Mouse (Mus musculus) macrophage (primary cell): ENCODE measurements around the gene Hcar1. TPM values are rescaled to one million over a fixed set of nuclear protein-coding genes. Genes with fewer than 3 reads are reported as not detected.

ENCODE experiments used
- H3K27ac ChIP-seq: fragments of 350-480 bp; formaldehyde crosslinking; 2 replicates; pipeline ENCODE4 v1.9.0; 2021
- H3K36me3 ChIP-seq: fragments of 350-480 bp; formaldehyde crosslinking; 2 replicates; pipeline ENCODE4 v1.9.0; 2021; ENCODE audit errors: inconsistent target
- H3K4me3 ChIP-seq: fragments of 350-480 bp; formaldehyde crosslinking; 2 replicates; pipeline ENCODE4 v1.9.0; 2021; ENCODE audit errors: inconsistent target
- H3K79me2 ChIP-seq: fragments of 350-480 bp; formaldehyde crosslinking; 2 replicates; pipeline ENCODE4 v1.9.0; 2021; ENCODE audit errors: inconsistent target
- WGBS: methylation state at CpG from one replicate; pipeline ENCODE4 v1.1.7; 2026; ENCODE audit warnings: inconsistent platforms; ENCODE audit not compliant: missing documents; 5-methylcytosine and 5-hydroxymethylcytosine counted together
- polyA plus RNA-seq: library from polyadenylated mRNA; stranded (reverse); fragments of 250-400 nt; gene quantifications from 3 replicates; pipeline ENCODE4 v1.2.4, GENCODE M21; 2018; ENCODE audit warnings: inconsistent platforms

The Hcar1 gene
- polyA plus RNA-seq, 1 experiment from 2014 or later = not detected

GRCm38 (mm10) chr5:123886365-123886764 is 6.5 kb upstream of the Hcar1 start:
- WGBS = 39% methylated on average over 3 of the region's 3 CpGs
- H3K4me3 ChIP-seq = no peak overlapping the region
- H3K36me3 ChIP-seq = no peaks in the 10 kb centered on the region
- H3K27ac ChIP-seq = no peak overlapping the region
- H3K79me2 ChIP-seq = no peaks in the 10 kb centered on the region

GRCm38 (mm10) chr5:123884332-123884731 is 4.5 kb upstream of the Hcar1 start:
- 44% methylated on average over 10 of the region's 10 CpGs for WGBS
- Histone ChIP-seq H3K4me3 (no peak overlapping the region), H3K36me3 (no peaks in the 10 kb centered on the region), H3K27ac (no peak overlapping the region), H3K79me2 (no peaks in the 10 kb centered on the region)

- H3K27ac ChIP-seq = no peak overlapping the region
- no peaks in the 10 kb centered on the region for H3K36me3 ChIP-seq
- no peak overlapping the region for H3K4me3 ChIP-seq
- 65% methylated on average over 7 of the region's 7 CpGs for WGBS
- no peaks in the 10 kb centered on the region for H3K79me2 ChIP-seq
These were observed 4.1 kb upstream of the Hcar1 start for GRCm38 (mm10) chr5:123883891-123884290.

GRCm38 (mm10) chr5:123880778-123881177 is 958 bp upstream of the Hcar1 start:
- no peaks in the 10 kb centered on the region for H3K36me3 ChIP-seq
- H3K4me3 ChIP-seq = no peak overlapping the region
- H3K27ac ChIP-seq = no peak overlapping the region
- H3K79me2 ChIP-seq = no peaks in the 10 kb centered on the region
- WGBS = 72% methylated on average over 3 of the region's 14 CpGs

DNA sequence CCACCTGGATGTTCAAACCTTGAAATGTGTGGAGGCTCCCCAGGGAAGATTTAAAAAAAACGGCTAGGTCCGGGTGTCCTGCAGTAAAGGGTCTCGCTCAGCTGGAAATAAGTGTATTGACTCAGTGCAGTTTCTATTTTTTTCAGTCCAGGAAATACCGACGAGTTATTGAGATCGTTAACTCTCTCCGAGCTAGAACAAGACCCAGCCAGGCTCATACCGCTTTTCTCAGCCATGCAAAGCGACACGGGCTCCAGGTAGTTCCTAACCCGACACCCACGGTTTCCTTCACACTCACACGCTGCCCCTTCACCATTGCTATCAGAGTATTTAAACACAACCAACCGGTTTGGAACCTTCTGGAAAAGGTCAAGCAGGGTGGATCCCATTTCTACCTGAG is 1.8 kb downstream of the Hcar1 start:
- H3K36me3 ChIP-seq = no peaks in the 10 kb centered on the region
- no peak overlapping the region for H3K4me3 ChIP-seq
- no peaks in the 10 kb centered on the region for H3K79me2 ChIP-seq
- H3K27ac ChIP-seq = no peak overlapping the region
- WGBS = 13% methylated on average over 14 of the region's 14 CpGs

GRCm38 (mm10) chr5:123874177-123874576 is 5.6 kb downstream of the Hcar1 start:
- no peaks in the 10 kb centered on the region for H3K79me2 ChIP-seq
- no peak overlapping the region for H3K27ac ChIP-seq
- WGBS = 13% methylated on average over 5 of the region's 5 CpGs
- no peaks in the 10 kb centered on the region for H3K36me3 ChIP-seq
- no peak overlapping the region for H3K4me3 ChIP-seq

GRCm38 (mm10) chr5:123869615-123870014 is 10.2 kb downstream of the Hcar1 start:
- WGBS = 95% methylated on average over 4 of the region's 4 CpGs
- no peaks in the 10 kb centered on the region for H3K79me2 ChIP-seq
- no peaks in the 10 kb centered on the region for H3K36me3 ChIP-seq
- no peak overlapping the region for H3K4me3 ChIP-seq
- H3K27ac ChIP-seq = no peak overlapping the region

GRCm38 (mm10) chr5:123866457-123866856 is 13.4 kb downstream of the Hcar1 start:
- no peaks in the 10 kb centered on the region for H3K79me2 ChIP-seq
- no peaks in the 10 kb centered on the region for H3K36me3 ChIP-seq
- 63% methylated on average over 4 of the region's 4 CpGs for WGBS

GRCm38 (mm10) chr5:123865365-123865764 is 14.5 kb downstream of the Hcar1 start, which contains the start of gene Hcar2:
Hcar2 (minus strand) TSS chr5:123865499.
- H3K36me3 ChIP-seq = no peaks in the 10 kb centered on the region
- H3K4me3 ChIP-seq = no peak within 1 kb of the TSS
- no peaks in the 10 kb centered on the region for H3K79me2 ChIP-seq
- no peak within 1 kb of the TSS for H3K27ac ChIP-seq
- WGBS = 19% methylated on average over 12 of the region's 12 CpGs

More at GRCm38 (mm10) chr5:123866457-123866856, 13.4 kb downstream of the Hcar1 start:
- H3K27ac ChIP-seq = no peak overlapping the region
- H3K4me3 ChIP-seq = no peak overlapping the region

DNA sequence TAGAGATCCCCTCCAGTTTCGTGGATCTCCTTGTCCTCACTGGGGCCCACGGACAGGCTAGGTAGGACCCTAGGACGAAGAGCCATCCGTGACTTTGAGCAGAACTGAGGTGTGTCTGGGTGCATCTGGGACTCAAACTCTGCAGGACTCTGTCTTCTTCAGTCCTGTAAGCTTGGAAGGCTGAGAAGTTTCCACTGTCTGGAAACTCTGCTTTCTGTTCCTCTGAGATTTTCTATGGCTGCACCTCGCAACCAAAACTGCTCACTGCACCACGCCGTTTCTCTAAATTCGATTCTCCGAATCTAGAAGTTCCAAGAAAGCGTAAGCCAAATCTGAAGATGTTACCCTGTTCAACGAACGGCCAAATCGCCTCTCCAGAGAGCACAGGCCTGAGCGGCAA is 15.9 kb downstream of the Hcar1 start:
- Histone ChIP-seq H3K79me2 (no peaks in the 10 kb centered on the region), H3K4me3 (no peak overlapping the region), H3K36me3 (no peaks in the 10 kb centered on the region), H3K27ac (peak overlapping the region; percentile 73)
- 87% methylated on average over 14 of the region's 14 CpGs for WGBS

DNA sequence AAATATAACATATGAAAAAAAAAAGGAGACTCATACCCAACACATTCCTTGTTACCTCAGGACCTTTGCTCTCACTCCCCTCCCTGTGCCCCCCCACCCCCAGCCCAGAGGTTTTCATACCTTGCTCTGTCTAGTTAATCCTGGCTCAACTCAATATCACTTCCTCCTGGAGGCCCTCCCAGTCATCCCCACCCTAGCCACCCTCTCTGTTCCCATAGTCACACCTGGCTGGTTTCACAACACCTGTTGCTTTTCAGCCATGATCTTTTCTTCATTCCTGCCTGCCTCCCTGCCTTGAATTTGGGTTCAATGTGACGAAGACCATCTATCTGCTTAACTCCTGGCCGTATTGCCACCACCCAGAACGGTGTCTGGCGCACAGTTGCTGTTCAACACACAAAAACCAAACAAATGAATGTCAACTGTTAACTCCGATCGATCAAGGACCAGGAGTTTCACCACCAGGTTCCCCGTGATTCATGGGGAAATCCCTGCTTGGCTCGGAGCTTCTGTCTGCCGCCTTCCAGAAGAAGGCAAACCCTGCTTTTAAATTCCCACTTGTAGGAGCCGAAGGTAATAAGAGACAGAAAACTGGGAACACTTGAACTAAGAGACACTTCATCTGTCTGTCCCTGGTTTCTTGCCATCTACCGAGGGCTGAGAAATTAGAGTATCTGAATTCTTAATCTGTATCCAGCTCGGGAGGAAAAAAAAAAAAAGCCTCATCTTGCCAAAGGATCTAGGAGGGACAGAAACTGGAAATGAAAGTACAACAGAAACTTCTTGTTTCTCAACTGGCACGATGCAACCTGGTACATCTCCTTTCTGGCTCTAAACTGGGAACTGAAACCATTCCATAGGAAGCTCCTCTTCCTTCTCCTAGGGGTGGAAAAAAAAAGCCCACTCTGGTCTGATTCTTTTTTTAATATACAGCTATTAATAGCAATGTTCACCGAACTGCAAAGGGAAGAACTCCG is 17.2 kb downstream of the Hcar1 start:
- 30% methylated on average over 15 of the region's 15 CpGs for WGBS
- Histone ChIP-seq H3K27ac (peak overlapping the region; percentile 73), H3K36me3 (no peaks in the 10 kb centered on the region), H3K79me2 (no peaks in the 10 kb centered on the region), H3K4me3 (peak overlapping the region; percentile 15; the same call in 1 of the 2 replicates)

GRCm38 (mm10) chr5:123858798-123859197 is 21.0 kb downstream of the Hcar1 start:
- 51% methylated on average over 10 of the region's 11 CpGs for WGBS
- Histone ChIP-seq H3K4me3 (no peak overlapping the region), H3K27ac (no peak overlapping the region), H3K36me3 (no peaks in the 10 kb centered on the region), H3K79me2 (no peaks in the 10 kb centered on the region)

DNA sequence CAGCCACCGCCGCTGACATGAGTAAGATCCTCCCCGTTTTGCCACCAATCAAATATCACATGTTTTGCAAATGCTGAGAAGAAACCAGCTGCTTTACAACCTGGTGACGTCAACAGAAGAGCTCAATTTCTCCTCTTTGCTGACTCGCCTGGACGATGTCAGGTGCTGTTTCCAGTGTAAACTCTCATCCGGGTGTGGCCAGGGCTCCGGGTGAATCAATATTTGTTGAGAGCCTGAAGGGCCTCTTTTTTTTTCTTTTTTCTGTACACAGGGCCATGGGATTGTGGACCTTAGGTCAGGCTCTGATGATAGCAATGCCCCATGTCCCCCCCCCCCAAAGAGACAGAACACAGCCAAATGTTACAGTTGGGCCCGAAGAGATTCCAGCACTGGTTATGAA is 25.3 kb downstream of the Hcar1 start:
- no peak overlapping the region for H3K4me3 ChIP-seq
- H3K27ac ChIP-seq = no peak overlapping the region
- no peaks in the 10 kb centered on the region for H3K79me2 ChIP-seq
- WGBS = 90% methylated on average over 9 of the region's 9 CpGs
- H3K36me3 ChIP-seq = no peaks in the 10 kb centered on the region

DNA sequence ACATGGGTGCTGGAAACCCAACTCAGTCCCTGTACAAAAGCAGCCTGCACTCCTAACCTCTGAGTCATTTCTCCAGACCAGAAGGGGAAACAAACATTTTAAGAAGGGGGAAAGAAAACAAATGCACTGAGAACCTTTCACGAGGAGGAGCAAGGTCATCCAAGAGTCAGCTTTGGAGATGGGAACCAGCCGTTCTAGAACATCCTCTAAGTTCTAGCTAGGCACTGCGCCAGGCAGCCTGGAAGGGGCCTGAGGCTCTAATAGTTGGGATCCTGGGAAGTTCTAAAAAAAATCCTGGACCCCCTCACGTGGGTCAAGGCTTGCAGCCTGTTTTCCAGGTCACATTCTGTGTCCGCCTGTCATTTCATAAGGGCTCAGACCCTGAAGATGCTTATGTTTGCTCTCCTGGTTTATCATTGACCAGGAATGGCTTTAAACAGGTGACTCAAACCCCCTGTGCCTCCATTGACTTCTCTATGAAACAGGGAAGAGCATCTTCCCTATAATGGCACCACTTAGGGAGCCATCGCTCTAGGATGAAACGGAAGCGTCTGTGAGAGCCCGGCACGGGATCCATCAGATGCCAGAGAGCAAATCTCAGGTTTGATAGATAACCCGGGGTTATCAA is 25.8 kb downstream of the Hcar1 start:
- H3K4me3 ChIP-seq = no peak overlapping the region
- 92% methylated on average over 11 of the region's 11 CpGs for WGBS
- H3K79me2 ChIP-seq = no peaks in the 10 kb centered on the region
- no peak overlapping the region for H3K27ac ChIP-seq
- H3K36me3 ChIP-seq = no peaks in the 10 kb centered on the region

DNA sequence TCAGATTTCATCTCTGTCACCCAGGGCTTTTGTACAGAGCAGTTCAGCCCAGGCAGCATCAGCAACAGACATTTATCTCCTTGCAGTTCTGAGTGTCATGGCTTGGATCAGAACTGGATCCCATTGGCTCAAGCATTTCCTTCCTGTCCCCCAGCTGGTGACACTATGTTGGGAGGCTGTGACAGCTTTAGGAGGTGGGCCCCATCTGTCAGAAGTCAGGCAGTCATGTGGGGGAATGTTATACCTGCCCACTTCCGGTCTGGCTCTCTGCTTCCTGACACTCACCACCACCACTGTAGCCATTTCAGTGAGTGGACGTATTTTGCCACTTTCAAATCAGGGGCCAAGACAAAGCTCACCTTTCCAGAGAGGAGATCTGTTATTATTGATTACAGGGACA is 28.4 kb downstream of the Hcar1 start:
- Histone ChIP-seq H3K36me3 (no peaks in the 10 kb centered on the region), H3K79me2 (no peaks in the 10 kb centered on the region), H3K4me3 (no peak overlapping the region), H3K27ac (no peak overlapping the region)
- WGBS = 23% methylated on average over 2 of the region's 2 CpGs
